Mouse (Mus musculus) lung, postnatal 14 days (tissue): ENCODE data around the gene Meis3.

Experiments
- DNase-seq: peaks from one replicate; pipeline ENCODE4 v3.0.0; 2021

Gene Meis3

DNA sequence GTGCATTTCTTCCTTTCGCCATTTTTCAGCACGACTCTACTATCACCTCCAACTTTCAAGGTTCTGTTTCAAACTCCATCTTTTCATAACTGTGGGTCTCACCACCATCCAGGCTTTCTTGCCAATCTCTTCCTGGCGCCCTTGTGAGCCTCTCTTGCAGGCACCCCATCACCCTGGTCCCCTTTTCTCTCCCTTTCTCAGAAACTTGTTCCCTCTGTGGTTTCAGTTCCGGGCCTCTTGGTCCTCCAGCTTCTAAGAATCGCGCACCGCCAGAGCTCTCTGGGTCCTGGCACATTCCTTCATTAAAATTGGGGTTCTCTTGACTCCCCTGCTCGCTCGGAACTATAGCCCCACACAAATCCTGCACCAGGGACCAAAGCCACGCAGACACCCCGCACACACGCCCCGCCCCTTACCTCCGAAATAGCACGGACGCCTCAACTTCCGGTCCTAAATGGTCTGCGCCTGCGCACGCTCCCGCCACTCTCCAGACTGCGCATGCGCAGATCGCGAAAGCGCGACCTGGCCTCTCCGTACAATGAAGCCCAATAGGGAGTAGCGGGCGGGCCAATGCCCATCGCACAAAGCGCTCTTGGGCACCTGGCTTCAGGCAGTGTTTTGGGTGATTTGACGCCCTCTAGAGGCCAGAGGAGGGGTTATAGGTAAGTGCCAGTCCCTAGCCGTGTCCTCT lies 46.8 kb downstream of the Meis3 start, which contains the start of gene Dhx34:
TSS of gene Dhx34 (minus strand) at position 456 of the 691 bp plus-strand sequence.
- peak; percentile 96 for DNase-seq

DNA sequence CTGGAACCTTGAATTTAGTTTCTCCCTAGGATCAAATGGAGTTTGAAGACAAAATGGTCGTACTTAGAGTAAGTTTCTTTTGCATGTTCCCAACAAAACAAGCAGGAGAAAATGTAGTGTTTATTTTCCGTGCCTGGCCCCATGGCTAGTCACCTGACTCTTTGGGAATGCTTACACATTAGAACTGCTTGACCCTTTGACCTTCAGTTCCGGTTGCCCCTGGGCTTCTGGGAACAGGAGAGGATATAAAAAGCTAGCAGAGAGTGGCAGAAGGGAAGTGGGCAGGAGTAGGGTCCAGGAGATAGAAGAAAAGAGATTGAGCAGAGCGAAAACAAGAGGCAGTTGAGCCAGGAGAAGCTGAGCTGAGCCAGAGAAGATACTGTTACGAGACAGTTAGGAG lies 55.0 kb downstream of the Meis3 start:
- no peak for DNase-seq
